In genomic region chr2:118976282-118976929, GRCm38 (mm10) we compare ENCODE assay signal across 8 mouse cellular contexts. TPM values are rescaled to one million over a fixed set of nuclear protein-coding genes. Genes with fewer than 3 reads are reported as not detected.
DNase-seq lines count a peak whose midpoint lies in the region; ATAC-seq lines count a peak whose summit lies in the region.

No protein-coding gene starts in this region.

- peaks cover 82% of the 10 kb centered on the region for H3K27me3 ChIP-seq in embryonic facial prominence, embryonic 10.5 days (replicated peaks; ENCODE audit: low read depth, poor library complexity, severe bottlenecking)
- peaks cover 38% of the 10 kb centered on the region for H3K27me3 ChIP-seq in midbrain, embryonic 11.5 days (ENCODE audit: control insufficient read depth, insufficient read depth, low read length)

- H3K9me3 ChIP-seq in embryonic facial prominence, embryonic 10.5 days = no peaks in the 10 kb centered on the region
- H3K9me3 ChIP-seq in midbrain, embryonic 11.5 days (ENCODE audit: control insufficient read depth, low read length) = no peaks in the 10 kb centered on the region

- H3K36me3 ChIP-seq in embryonic facial prominence, embryonic 10.5 days (replicated peaks) = no peaks in the 10 kb centered on the region
- no peaks in the 10 kb centered on the region for H3K36me3 ChIP-seq in midbrain, embryonic 11.5 days (ENCODE audit: control insufficient read depth, insufficient read depth, low read length)

- WGBS in embryonic facial prominence, embryonic 10.5 days = 1% methylated on average over 57 of the region's 57 CpGs
- WGBS in midbrain, embryonic 11.5 days = 2% methylated on average over 57 of the region's 57 CpGs

- H3K4me1 ChIP-seq in embryonic facial prominence, embryonic 10.5 days = peaks cover 24% of the 10 kb centered on the region
- peaks cover 3% of the 10 kb centered on the region; the same call in 1 of the 2 replicates for H3K4me1 ChIP-seq in midbrain, embryonic 11.5 days (ENCODE audit: control insufficient read depth, insufficient read depth, low read length)

- peak; percentile 93 for DNase-seq in adrenal gland, postnatal 14 days
- DNase-seq in embryonic facial prominence, embryonic 10.5 days (ENCODE audit: low spot score) = peak; percentile 90
- DNase-seq in kidney, adult 11 months = peak; percentile 86
- peak; percentile 85 for DNase-seq in left cerebral cortex, postnatal 4 days
- peak; percentile 98 for DNase-seq in midbrain, embryonic 11.5 days (ENCODE audit: low spot score, missing footprints)
- DNase-seq in right cerebral cortex, postnatal 4 days = peak; percentile 81
- DNase-seq in yolk sac, embryonic 10.5 days (ENCODE audit: low spot score) = peak; percentile 86

- ATAC-seq in granulocyte monocyte progenitor cell, adult 5-6 weeks (replicated peaks; ENCODE audit: poor library complexity, severe bottlenecking) = peak; percentile 85
- ATAC-seq in midbrain, embryonic 11.5 days (ENCODE audit: low FRiP score) = peak; percentile 82

- peak overlapping the region; percentile 85 for H3K27ac ChIP-seq in embryonic facial prominence, embryonic 10.5 days (replicated peaks)
- H3K27ac ChIP-seq in midbrain, embryonic 11.5 days (ENCODE audit: low read depth, low read length) = no peak overlapping the region

- H3K9ac ChIP-seq in midbrain, embryonic 11.5 days (ENCODE audit: low read length) = peak overlapping the region; percentile 74

- intact Hi-C loops in left cerebral cortex, postnatal 4 days (cut with DNase I) = loop anchor here (5.0 kb wide), 1 partner anchor 74 kb away; the partner anchor contains the start of gene Bahd1

- H3K4me2 ChIP-seq in midbrain, embryonic 11.5 days = peak overlapping the region; percentile 80

- peak overlapping the region; percentile 76 for H3K4me3 ChIP-seq in embryonic facial prominence, embryonic 10.5 days
- H3K4me3 ChIP-seq in midbrain, embryonic 11.5 days (ENCODE audit: low read depth, low read length) = peak overlapping the region; percentile 53

RNA-seq across cellular contexts. Expression of gene Chst14, which starts 50.1 kb away (rescaled TPM):
- 10.1 and 13.3 TPM in 2 replicates for total RNA-seq in adrenal gland, postnatal 14 days (2021)
- polyA plus RNA-seq in embryonic facial prominence, embryonic 10.5 days (2016; fragmentation: Nextera tagmentation; extraction: Ambion mirVana) = 20.8 and 22.2 TPM in 2 replicates
- 8.4 and 11.4 TPM in 2 replicates for total RNA-seq in granulocyte monocyte progenitor cell, adult 5-6 weeks (2014; fragmentation: Nextera tagmentation)
- 1.4 and 1.5 TPM in 2 replicates for total RNA-seq in granulocyte monocyte progenitor cell, adult 5-6 weeks (2017)
- 1 to 10 TPM; 4.0 to 4.3 TPM for total RNA-seq in left cerebral cortex, postnatal 4 days (2021)
- 17.3 and 19.2 TPM in 2 replicates for polyA plus RNA-seq in midbrain, embryonic 11.5 days (2014; fragmentation: Nextera tagmentation; extraction: Ambion mirVana)

RNA-seq across cellular contexts. Expression of gene Ccdc32, which starts 52.8 kb away (rescaled TPM):
- total RNA-seq in adrenal gland, postnatal 14 days (2021) = 14.8 and 16.9 TPM in 2 replicates
- 19.9 and 20.5 TPM in 2 replicates for polyA plus RNA-seq in embryonic facial prominence, embryonic 10.5 days (2016; fragmentation: Nextera tagmentation; extraction: Ambion mirVana)
- total RNA-seq in granulocyte monocyte progenitor cell, adult 5-6 weeks (2014; fragmentation: Nextera tagmentation) = 11.5 and 18.3 TPM in 2 replicates
- total RNA-seq in granulocyte monocyte progenitor cell, adult 5-6 weeks (2017) = 14.4 and 15.7 TPM in 2 replicates
- 10 to 100 TPM; 41.6 to 43.4 TPM for total RNA-seq in left cerebral cortex, postnatal 4 days (2021)
- 25.0 and 25.6 TPM in 2 replicates for polyA plus RNA-seq in midbrain, embryonic 11.5 days (2014; fragmentation: Nextera tagmentation; extraction: Ambion mirVana)

RNA-seq across cellular contexts. Expression of gene Rpusd2, which starts 58.2 kb away (rescaled TPM):
- total RNA-seq in adrenal gland, postnatal 14 days (2021) = 4.6 and 5.7 TPM in 2 replicates
- polyA plus RNA-seq in embryonic facial prominence, embryonic 10.5 days (2016; fragmentation: Nextera tagmentation; extraction: Ambion mirVana) = 7.3 and 8.0 TPM in 2 replicates
- total RNA-seq in granulocyte monocyte progenitor cell, adult 5-6 weeks (2014; fragmentation: Nextera tagmentation) = 15.8 and 16.0 TPM in 2 replicates
- total RNA-seq in granulocyte monocyte progenitor cell, adult 5-6 weeks (2017) = 15.0 and 15.8 TPM in 2 replicates
- total RNA-seq in left cerebral cortex, postnatal 4 days (2021) = 1 to 10 TPM; 8.2 to 8.5 TPM
- polyA plus RNA-seq in midbrain, embryonic 11.5 days (2014; fragmentation: Nextera tagmentation; extraction: Ambion mirVana) = 7.4 and 7.9 TPM in 2 replicates
